18 mouse cellular contexts compared by ENCODE assay signal in genomic region chr3:132915661-132916060, GRCm38 (mm10). TPM values are rescaled to one million over a fixed set of nuclear protein-coding genes. Genes with fewer than 3 reads are reported as not detected.
DNase-seq lines count a peak whose midpoint lies in the region; ATAC-seq lines count a peak whose summit lies in the region.
"Had no signal": no experiment of that assay in that cellular context is flagged by ENCODE, and none has a peak within 500 bp of the region (broad histone marks: within the 10 kb centered on the region; RNA-seq: fewer than 3 reads in every experiment).

No protein-coding gene starts in this region.

- no peak overlapping the region for H3K4me3 ChIP-seq in forebrain, embryonic 16.5 days (replicated peaks; ENCODE audit: low read length)
- H3K4me3 ChIP-seq: embryonic facial prominence, embryonic 12.5 days; hindbrain, embryonic 13.5 days had no signal

- H3K4me1 ChIP-seq in forebrain, embryonic 16.5 days (replicated peaks; ENCODE audit: control insufficient read depth, insufficient read depth, low read length) = no peaks in the 10 kb centered on the region
- H3K4me1 ChIP-seq: hindbrain, embryonic 13.5 days had no signal

- 65% methylated on average over 9 of the region's 9 CpGs for WGBS in forebrain, embryonic 16.5 days

- no peak overlapping the region for H3K9ac ChIP-seq in forebrain, embryonic 16.5 days (replicated peaks; ENCODE audit: low read depth, low read length)
- H3K9ac ChIP-seq: embryonic facial prominence, embryonic 12.5 days; forebrain, postnatal 0 days; hindbrain, embryonic 13.5 days had no signal

- H3K36me3 ChIP-seq in forebrain, embryonic 16.5 days (ENCODE audit: control insufficient read depth, insufficient read depth) = no peaks in the 10 kb centered on the region
- H3K36me3 ChIP-seq: embryonic facial prominence, embryonic 12.5 days; G1E; hindbrain, embryonic 13.5 days had no signal

- intact Hi-C loops in heart, postnatal 36 days (cut with DNase I) = no loop called here

- peak; percentile 61 for DNase-seq in heart, adult 11 months
- DNase-seq in heart, postnatal 36 days = no peak
- DNase-seq in urinary bladder, postnatal 25 days (ENCODE audit: low spot score) = peak; percentile 11
- no peak for DNase-seq in urinary bladder, adult 2 months (ENCODE audit: low spot score)
- DNase-seq in R1 (ENCODE audit: low read depth, low spot score) = peak; percentile 54
- DNase-seq in right cerebral cortex, postnatal 25 days = no peak
- DNase-seq: cerebellum, adult 11-12 months; cerebellum, adult 9-10 months; cerebellum, postnatal 25 days; forebrain, postnatal 0 days; gastrocnemius, postnatal 14 days; heart, postnatal 10 days; kidney, adult 11 months had no signal

- no peak for ATAC-seq in forebrain, embryonic 16.5 days
- ATAC-seq: forebrain, postnatal 0 days; hindbrain, postnatal 0 days had no signal

- H3K27ac ChIP-seq in forebrain, embryonic 16.5 days (ENCODE audit: low read length) = no peak overlapping the region
- H3K27ac ChIP-seq: embryonic facial prominence, embryonic 12.5 days; hindbrain, embryonic 13.5 days; hindbrain, postnatal 0 days had no signal

- no peak overlapping the region for H3K4me2 ChIP-seq in forebrain, embryonic 16.5 days (ENCODE audit: low read length)
- H3K4me2 ChIP-seq: embryonic facial prominence, embryonic 12.5 days; hindbrain, embryonic 13.5 days had no signal

- no peaks in the 10 kb centered on the region for H3K9me3 ChIP-seq in forebrain, embryonic 16.5 days (ENCODE audit: control insufficient read depth, low read length)
- H3K9me3 ChIP-seq: embryonic facial prominence, embryonic 12.5 days; G1E; hindbrain, embryonic 13.5 days had no signal

- H3K27me3 ChIP-seq in forebrain, embryonic 16.5 days (replicated peaks; ENCODE audit: control insufficient read depth, insufficient read depth, low read length) = no peaks in the 10 kb centered on the region
- H3K27me3 ChIP-seq: embryonic facial prominence, embryonic 12.5 days; hindbrain, embryonic 13.5 days had no signal

RNA-seq across cellular contexts. Expression of gene Npnt, which starts 34.4 kb away (rescaled TPM):
- 1 to 10 TPM; 3.3 to 4.1 TPM for total RNA-seq in heart, postnatal 36 days (2021)
- polyA plus RNA-seq in urinary bladder, adult 2 months (2012; rRNA removed) = 5.1 and 5.7 TPM in 2 replicates
- polyA plus RNA-seq in forebrain, embryonic 16.5 days (2015; fragmentation: Nextera tagmentation; extraction: Ambion mirVana) = 6.3 and 9.0 TPM in 2 replicates
- polyA plus RNA-seq: G1E had no signal

Comparison
In these comparisons a context has a peak if more than half of its experiments do, and no peak if none do; other contexts are left out.
1. DNase-seq: peak in heart, adult 11 months (single experiment), urinary bladder, postnatal 25 days (single experiment) and R1 (single experiment); none in heart, postnatal 36 days (0 of 2), urinary bladder, adult 2 months (single experiment) and right cerebral cortex, postnatal 25 days (single experiment).